Mouse (Mus musculus): ENCODE measurements around the gene Cdh16. TPM values are rescaled to one million over a fixed set of nuclear protein-coding genes. Genes with fewer than 3 reads are reported as not detected.

The Cdh16 gene
- polyA plus RNA-seq, 1 experiment from 2014 or later: 0.18 TPM

DNA sequence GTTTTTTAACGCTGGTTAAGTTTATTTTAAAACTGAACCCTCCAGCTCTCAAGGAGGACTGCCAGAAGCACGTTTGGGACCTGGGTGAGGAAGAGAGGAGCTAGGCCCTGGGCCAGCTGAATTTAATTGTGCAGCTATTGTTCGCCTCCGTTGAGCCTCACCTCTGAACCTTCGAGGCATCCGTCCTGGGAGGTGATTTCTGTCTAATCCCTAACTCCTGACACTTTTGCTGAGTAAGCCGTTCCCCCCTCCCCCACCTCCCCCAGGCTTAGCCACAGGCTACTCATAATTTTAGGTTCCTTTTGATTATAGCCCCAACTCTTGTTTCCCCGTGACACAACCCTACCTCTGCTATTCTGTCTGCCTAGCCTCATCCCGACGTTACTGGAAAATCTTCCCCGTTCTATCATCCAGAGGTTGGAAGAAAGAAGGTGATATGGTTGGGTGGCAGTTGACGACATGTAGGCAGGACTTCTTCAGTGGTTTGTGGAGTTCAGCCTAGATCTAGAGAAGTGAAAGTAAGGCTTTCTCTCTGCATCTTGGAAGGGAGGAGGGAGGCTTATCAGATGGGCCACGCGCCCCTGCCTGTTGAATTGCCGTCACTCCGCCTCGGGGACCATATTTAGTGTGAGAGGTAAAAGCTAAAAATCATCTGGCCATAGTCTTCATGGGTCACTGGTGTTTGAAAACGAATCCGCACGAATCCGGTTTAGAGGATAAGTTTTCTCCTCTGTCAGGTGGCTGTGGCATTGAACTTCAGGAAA, 28.2 kb downstream of the Cdh16 start:
- Histone ChIP-seq H3K9ac (ENCODE audit: low read depth, low read length) (no peak overlapping the region), H3K27ac (ENCODE audit: low read depth, low read length) (no peak overlapping the region), H3K9me3 (ENCODE audit: control insufficient read depth, low read length) (no peaks in the 10 kb centered on the region), H3K36me3 (ENCODE audit: control insufficient read depth, insufficient read depth, low read length) (peaks cover 13% of the 10 kb centered on the region), H3K4me2 (0 out of 2 replicates have a peak overlapping the region, but pooled peaks have one; percentile 22), H3K4me3 (ENCODE audit: low read depth, low read length) (no peak overlapping the region), H3K27me3 (replicated peaks; ENCODE audit: control insufficient read depth, insufficient read depth, low read length) (no peaks in the 10 kb centered on the region), H3K4me1 (replicated peaks; ENCODE audit: control insufficient read depth, insufficient read depth, low read length) (peaks cover 4% of the 10 kb centered on the region)
- 79% methylated on average over 21 of the region's 21 CpGs for WGBS
- DNase-seq (ENCODE audit: low spot score) (no peak), ATAC-seq (replicated peaks; ENCODE audit: low FRiP score) (no peak)

DNA sequence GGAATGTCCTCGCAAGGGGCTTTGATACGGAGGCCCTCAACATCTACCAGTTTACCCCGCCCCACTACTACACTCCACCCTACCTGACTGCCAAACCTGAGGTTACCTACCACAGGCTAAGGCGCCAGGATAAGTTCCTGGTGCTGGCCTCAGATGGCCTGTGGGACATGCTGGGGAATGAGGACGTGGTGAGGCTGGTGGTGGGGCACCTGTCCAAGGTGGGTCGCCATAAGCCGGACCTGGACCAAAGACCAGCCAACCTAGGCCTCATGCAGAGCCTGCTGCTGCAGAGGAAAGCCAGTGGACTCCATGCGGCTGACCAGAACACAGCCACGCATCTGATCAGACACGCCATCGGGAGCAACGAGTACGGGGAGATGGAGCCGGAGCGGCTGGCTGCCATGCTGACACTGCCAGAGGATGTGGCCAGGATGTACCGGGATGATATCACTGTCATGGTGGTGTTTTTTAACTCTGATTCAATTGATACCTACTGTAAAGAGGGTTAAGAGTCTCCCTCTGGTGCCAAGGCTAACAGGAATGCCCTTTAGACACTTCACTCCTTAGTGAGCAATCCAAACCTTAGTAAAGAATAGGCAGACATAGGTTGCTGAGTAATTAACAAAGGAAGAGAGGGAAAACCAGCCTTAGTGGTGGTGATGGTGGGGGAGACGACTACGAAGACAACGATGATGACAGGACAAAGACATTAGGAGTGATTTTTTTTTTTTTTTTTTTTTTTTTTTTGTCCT, 29.4 kb downstream of the Cdh16 start:
- WGBS: 95% methylated on average over 19 of the region's 19 CpGs
- no peak overlapping the region for H3K9ac ChIP-seq (ENCODE audit: low read depth, low read length)
- H3K27me3 ChIP-seq (replicated peaks; ENCODE audit: control insufficient read depth, insufficient read depth, low read length): no peaks in the 10 kb centered on the region
- no peak for DNase-seq (ENCODE audit: low spot score)
- no peak overlapping the region for H3K4me3 ChIP-seq (ENCODE audit: low read depth, low read length)
- no peak overlapping the region for H3K27ac ChIP-seq (ENCODE audit: low read depth, low read length)
- no peak overlapping the region for H3K4me2 ChIP-seq
- no peak for ATAC-seq (replicated peaks; ENCODE audit: low FRiP score)
- no peaks in the 10 kb centered on the region for H3K9me3 ChIP-seq (ENCODE audit: control insufficient read depth, low read length)
- H3K36me3 ChIP-seq (ENCODE audit: control insufficient read depth, insufficient read depth, low read length): peaks cover 13% of the 10 kb centered on the region
- H3K4me1 ChIP-seq (replicated peaks; ENCODE audit: control insufficient read depth, insufficient read depth, low read length): peaks cover 11% of the 10 kb centered on the region

DNA sequence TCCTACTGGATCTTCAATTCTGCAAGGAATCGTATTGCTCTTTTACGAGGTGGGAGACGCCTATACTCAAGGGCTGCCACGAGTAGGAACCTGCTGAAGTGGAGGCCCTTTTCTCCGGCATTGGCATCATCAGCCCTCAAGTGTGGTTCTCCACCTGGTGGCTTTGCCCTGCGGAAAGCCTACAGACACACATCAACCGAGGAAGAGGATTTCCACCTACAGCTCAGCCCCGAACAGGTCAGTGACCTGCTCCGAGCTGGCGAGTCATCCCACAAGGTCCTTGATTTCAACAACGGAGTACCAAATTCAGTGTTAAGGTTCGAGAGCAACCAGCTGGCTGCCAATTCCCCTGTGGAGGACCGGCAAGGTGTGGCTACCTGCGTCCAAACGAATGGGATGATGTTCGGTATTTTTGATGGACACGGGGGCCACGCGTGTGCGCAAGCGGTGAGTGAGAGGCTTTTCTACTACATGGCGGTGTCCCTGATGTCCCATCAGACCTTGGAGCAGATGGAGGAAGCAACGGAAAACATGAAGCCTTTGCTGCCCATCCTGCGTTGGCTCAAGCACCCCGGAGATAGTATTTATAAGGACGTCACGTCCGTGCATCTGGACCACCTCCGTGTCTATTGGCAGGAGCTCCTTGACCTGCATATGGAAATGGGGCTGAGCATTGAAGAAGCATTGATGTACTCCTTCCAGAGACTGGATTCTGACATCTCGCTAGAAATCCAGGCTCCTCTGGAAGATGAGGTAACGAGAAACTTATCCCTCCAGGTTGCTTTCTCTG, 30.5 kb downstream of the Cdh16 start:
- no peaks in the 10 kb centered on the region for H3K27me3 ChIP-seq (replicated peaks; ENCODE audit: control insufficient read depth, insufficient read depth, low read length)
- peaks cover 11% of the 10 kb centered on the region for H3K4me1 ChIP-seq (replicated peaks; ENCODE audit: control insufficient read depth, insufficient read depth, low read length)
- H3K36me3 ChIP-seq (ENCODE audit: control insufficient read depth, insufficient read depth, low read length): peaks cover 13% of the 10 kb centered on the region
- no peaks in the 10 kb centered on the region for H3K9me3 ChIP-seq (ENCODE audit: control insufficient read depth, low read length)
- H3K4me3 ChIP-seq (ENCODE audit: low read depth, low read length): no peak overlapping the region
- no peak overlapping the region for H3K4me2 ChIP-seq
- DNase-seq (ENCODE audit: low spot score) (no peak), ATAC-seq (replicated peaks; ENCODE audit: low FRiP score) (no peak)
- H3K9ac ChIP-seq (ENCODE audit: low read depth, low read length): no peak overlapping the region
- 93% methylated on average over 31 of the region's 31 CpGs for WGBS
- H3K27ac ChIP-seq (ENCODE audit: low read depth, low read length): no peak overlapping the region

DNA sequence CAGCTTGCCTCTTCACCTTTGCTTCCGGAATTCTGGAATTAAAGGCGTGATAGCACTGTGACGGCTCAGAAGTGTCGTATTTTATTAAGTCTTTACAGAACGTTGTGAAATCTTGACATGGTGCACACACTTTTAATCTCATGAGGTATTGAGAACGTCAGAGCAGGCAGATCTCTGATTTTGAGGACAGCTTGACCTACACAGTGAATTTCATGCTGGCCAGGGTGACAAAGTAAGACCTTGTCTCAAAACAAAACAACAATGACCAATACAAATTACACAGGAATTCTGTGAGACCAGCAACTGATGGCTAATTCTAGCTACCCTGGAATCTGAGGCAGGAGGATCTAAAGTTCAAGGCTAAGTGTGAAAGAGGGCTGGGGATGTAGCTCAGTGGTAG, 31.6 kb downstream of the Cdh16 start:
- Histone ChIP-seq H3K4me2 (peak overlapping the region; percentile 81), H3K27me3 (replicated peaks; ENCODE audit: control insufficient read depth, insufficient read depth, low read length) (no peaks in the 10 kb centered on the region), H3K4me3 (ENCODE audit: low read depth, low read length) (peak overlapping the region; percentile 56), H3K36me3 (ENCODE audit: control insufficient read depth, insufficient read depth, low read length) (peaks cover 13% of the 10 kb centered on the region), H3K4me1 (replicated peaks; ENCODE audit: control insufficient read depth, insufficient read depth, low read length) (peaks cover 11% of the 10 kb centered on the region), H3K9ac (ENCODE audit: low read depth, low read length) (no peak overlapping the region), H3K9me3 (ENCODE audit: control insufficient read depth, low read length) (no peaks in the 10 kb centered on the region), H3K27ac (ENCODE audit: low read depth, low read length) (no peak overlapping the region)
- ATAC-seq (replicated peaks; ENCODE audit: low FRiP score): no peak
- DNase-seq (ENCODE audit: low spot score): no peak
- 74% methylated on average over 6 of the region's 6 CpGs for WGBS

DNA sequence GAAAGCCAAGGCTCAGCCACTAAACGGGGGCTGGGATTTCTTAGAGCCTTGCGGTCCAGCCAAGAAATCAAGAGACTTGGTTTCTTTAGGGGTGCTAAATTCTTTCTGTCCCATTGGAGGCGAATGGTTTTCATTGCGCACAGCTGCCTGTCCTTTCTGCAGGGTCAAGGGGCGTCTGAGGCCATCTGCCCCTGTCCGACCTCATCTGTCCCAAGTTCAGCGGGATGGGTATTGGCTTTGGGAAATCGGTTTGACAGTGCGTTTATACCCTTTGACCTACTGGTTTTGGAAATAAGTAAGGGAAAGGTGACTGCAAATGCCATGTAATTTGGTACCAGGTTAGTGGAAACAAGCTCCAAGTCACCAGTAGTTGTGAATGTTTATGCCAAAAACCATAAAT, 32.3 kb downstream of the Cdh16 start:
- Histone ChIP-seq H3K4me2 (peak overlapping the region; percentile 81), H3K36me3 (ENCODE audit: control insufficient read depth, insufficient read depth, low read length) (peaks cover 13% of the 10 kb centered on the region), H3K27me3 (replicated peaks; ENCODE audit: control insufficient read depth, insufficient read depth, low read length) (no peaks in the 10 kb centered on the region), H3K4me1 (replicated peaks; ENCODE audit: control insufficient read depth, insufficient read depth, low read length) (peaks cover 11% of the 10 kb centered on the region), H3K4me3 (ENCODE audit: low read depth, low read length) (peak overlapping the region; percentile 56), H3K9me3 (ENCODE audit: control insufficient read depth, low read length) (no peaks in the 10 kb centered on the region), H3K9ac (ENCODE audit: low read depth, low read length) (peak overlapping the region; percentile 60), H3K27ac (ENCODE audit: low read depth, low read length) (peak overlapping the region; percentile 14; the same call in 1 of the 2 replicates)
- no peak for ATAC-seq (replicated peaks; ENCODE audit: low FRiP score)
- DNase-seq (ENCODE audit: low spot score): no peak
- WGBS: 5% methylated on average over 9 of the region's 9 CpGs

DNA sequence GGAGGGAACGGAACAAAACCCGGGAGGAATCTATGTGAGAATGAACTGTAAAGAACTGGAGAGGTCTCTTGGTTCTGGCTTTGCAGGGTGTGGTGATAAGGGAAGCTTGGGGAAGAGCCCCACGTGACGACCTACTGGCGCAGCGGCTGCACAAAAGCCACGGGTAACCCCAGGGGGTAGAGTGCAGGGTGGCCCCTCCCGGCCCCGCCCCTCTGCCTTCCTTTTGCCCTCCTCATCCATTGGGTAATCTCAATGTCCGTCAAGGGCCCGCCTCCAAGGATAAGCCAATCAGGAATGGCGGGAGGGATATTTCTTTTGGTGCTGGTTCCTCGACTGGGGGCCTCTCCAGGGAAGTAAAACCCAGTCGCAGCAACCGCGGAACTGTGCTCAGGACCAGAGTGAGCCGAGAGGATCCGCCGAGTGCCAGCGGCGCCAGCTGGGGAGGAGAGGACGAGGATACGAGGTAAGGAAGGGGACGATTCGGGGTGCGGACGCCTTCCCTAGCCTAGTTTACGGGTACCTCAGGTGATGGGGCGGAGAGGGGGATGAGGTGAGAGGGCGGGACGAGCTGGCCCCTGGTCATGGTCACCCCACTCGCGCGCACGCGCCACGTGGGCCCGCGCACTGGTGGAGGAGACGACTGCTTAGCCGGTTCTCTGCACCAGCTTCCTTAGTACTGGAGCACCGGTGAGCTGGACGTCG, 32.9 kb downstream of the Cdh16 start, which contains the start of gene Pdp2:
Gene Pdp2 (plus strand): TSS at position 319 of the 702 bp plus-strand sequence.
- under 1% methylated on average over 42 of the region's 44 CpGs for WGBS

DNA sequence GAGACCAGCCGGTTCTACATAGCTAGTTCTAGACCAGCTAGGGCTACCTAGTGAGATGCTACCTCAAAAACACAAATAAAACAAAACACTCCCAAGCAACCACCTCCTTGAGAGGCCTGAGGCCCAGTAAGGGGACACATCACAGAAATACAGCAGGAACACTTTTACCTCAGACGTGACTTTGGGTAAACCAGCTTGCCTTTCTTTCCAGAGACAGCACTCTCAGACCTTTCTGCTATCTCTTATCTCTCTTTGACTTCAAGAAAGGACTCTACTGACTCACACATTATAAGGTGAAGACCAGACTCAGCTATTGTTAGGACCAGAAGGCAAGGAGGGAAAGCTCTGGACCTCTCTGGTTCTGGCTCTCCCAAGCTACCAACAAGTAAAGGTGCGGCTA, 33.9 kb downstream of the Cdh16 start:
- no peak overlapping the region for H3K4me3 ChIP-seq (ENCODE audit: low read depth, low read length)
- H3K36me3 ChIP-seq (ENCODE audit: control insufficient read depth, insufficient read depth, low read length): peaks cover 10% of the 10 kb centered on the region
- WGBS: 76% methylated on average over 3 of the region's 3 CpGs
- ATAC-seq (replicated peaks; ENCODE audit: low FRiP score) (no peak), DNase-seq (ENCODE audit: low spot score) (no peak)
- peaks cover 7% of the 10 kb centered on the region for H3K4me1 ChIP-seq (replicated peaks; ENCODE audit: control insufficient read depth, insufficient read depth, low read length)
- no peak overlapping the region for H3K9ac ChIP-seq (ENCODE audit: low read depth, low read length)
- no peaks in the 10 kb centered on the region for H3K27me3 ChIP-seq (replicated peaks; ENCODE audit: control insufficient read depth, insufficient read depth, low read length)
- no peak overlapping the region for H3K4me2 ChIP-seq
- no peaks in the 10 kb centered on the region for H3K9me3 ChIP-seq (ENCODE audit: control insufficient read depth, low read length)
- no peak overlapping the region for H3K27ac ChIP-seq (ENCODE audit: low read depth, low read length)

More for the DNA sequence above, 32.9 kb downstream of the Cdh16 start, which contains the start of gene Pdp2:
- Histone ChIP-seq H3K4me2 (peak within 1 kb of the TSS; percentile 81), H3K27me3 (replicated peaks; ENCODE audit: control insufficient read depth, insufficient read depth, low read length) (no peaks in the 10 kb centered on the region), H3K9me3 (ENCODE audit: control insufficient read depth, low read length) (no peaks in the 10 kb centered on the region), H3K4me3 (ENCODE audit: low read depth, low read length) (peak within 1 kb of the TSS; percentile 56), H3K36me3 (ENCODE audit: control insufficient read depth, insufficient read depth, low read length) (peaks cover 12% of the 10 kb centered on the region), H3K27ac (ENCODE audit: low read depth, low read length) (peak within 1 kb of the TSS; percentile 36; the same call in 1 of the 2 replicates), H3K9ac (ENCODE audit: low read depth, low read length) (peak within 1 kb of the TSS; percentile 60), H3K4me1 (replicated peaks; ENCODE audit: control insufficient read depth, insufficient read depth, low read length) (peaks cover 11% of the 10 kb centered on the region)
- peak; percentile 99 for ATAC-seq (replicated peaks; ENCODE audit: low FRiP score)
- peak; percentile 86 for DNase-seq (ENCODE audit: low spot score)

DNA sequence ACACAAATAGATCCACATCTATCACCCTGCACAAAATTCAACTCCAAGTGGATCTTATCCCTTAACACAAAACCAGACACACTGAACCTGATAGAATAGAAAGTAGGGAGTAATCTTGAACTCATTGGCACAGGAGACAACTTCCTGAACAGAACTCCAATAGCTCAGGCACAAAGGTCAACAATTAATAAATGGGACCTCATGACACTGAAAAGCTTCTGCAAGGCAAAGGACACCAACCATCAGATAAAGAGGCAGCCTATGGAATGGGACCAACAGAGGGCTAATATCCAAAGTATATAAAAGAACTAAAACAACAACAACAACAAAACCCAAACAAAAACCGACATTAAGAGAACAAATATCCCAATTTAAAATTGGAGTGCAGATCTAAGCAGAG, 39.7 kb downstream of the Cdh16 start:
- no peaks in the 10 kb centered on the region for H3K9me3 ChIP-seq (ENCODE audit: control insufficient read depth, low read length)
- no peaks in the 10 kb centered on the region for H3K27me3 ChIP-seq (replicated peaks; ENCODE audit: control insufficient read depth, insufficient read depth, low read length)
- no peaks in the 10 kb centered on the region for H3K36me3 ChIP-seq (ENCODE audit: control insufficient read depth, insufficient read depth, low read length)
- H3K27ac ChIP-seq (ENCODE audit: low read depth, low read length): no peak overlapping the region
- H3K9ac ChIP-seq (ENCODE audit: low read depth, low read length): no peak overlapping the region
- no peak for ATAC-seq (replicated peaks; ENCODE audit: low FRiP score)
- DNase-seq (ENCODE audit: low spot score): no peak
- no peak overlapping the region for H3K4me2 ChIP-seq
- H3K4me1 ChIP-seq (replicated peaks; ENCODE audit: control insufficient read depth, insufficient read depth, low read length): no peaks in the 10 kb centered on the region
- WGBS: 51% methylated on average over 1 of the region's 1 CpGs
- H3K4me3 ChIP-seq (ENCODE audit: low read depth, low read length): no peak overlapping the region

Data from liver, embryonic 11.5 days (tissue).